Mouse (Mus musculus) CH12.LX (cell line): ENCODE results near the gene Ttc30a2. TPM values are rescaled to one million over a fixed set of nuclear protein-coding genes. Genes with fewer than 3 reads are reported as not detected.
"Not testable (repeated sequence)": the region's sequence is repeated elsewhere in the genome, so short reads cannot be mapped to it uniquely, and the experiment has no call there.

Experiments
- DNase-seq: peaks from one replicate; pipeline ENCODE4 v3.0.0-alpha.2; 2013; ENCODE audit errors: extremely low read depth
- H3K27ac ChIP-seq: 2 replicates; pipeline ENCODE4 v1.5.1; 2012; ENCODE audit warnings: low read depth, mild to moderate bottlenecking, control low read depth, moderate library complexity; ENCODE audit not compliant: insufficient read depth
- H3K27me3 ChIP-seq: replicated peaks from 2 replicates; pipeline ENCODE3; 2012; ENCODE audit warnings: inconsistent platforms
- H3K36me3 ChIP-seq, 2 experiments: replicated peaks in 1 of 2; 2 replicates each; pipeline versions ENCODE3 to v1.6.1; 2012; ENCODE audit warnings: inconsistent platforms in 1 of 2, low read length in 1 of 2, mild to moderate bottlenecking in 1 of 2, mixed read lengths in 1 of 2, moderate library complexity in 1 of 2; ENCODE audit not compliant: control insufficient read depth in 1 of 2, insufficient read depth in 1 of 2
- H3K4me1 ChIP-seq, 2 experiments: 2 replicates each; pipeline ENCODE4 v1.6.1; 2012; ENCODE audit warnings: inconsistent platforms in 1 of 2, moderate library complexity in 1 of 2; ENCODE audit not compliant: insufficient read depth in 2 of 2, control insufficient read depth in 1 of 2
- H3K4me2 ChIP-seq: 2 replicates; pipeline ENCODE4 v1.6.1; 2012; ENCODE audit warnings: low read depth, mild to moderate bottlenecking, control low read depth; ENCODE audit not compliant: poor library complexity, insufficient read depth, severe bottlenecking
- H3K4me3 ChIP-seq, 3 experiments: fragments of 150-350 bp in 1 of 3; sonication (generic) in 1 of 3; replicated peaks in 1 of 3; 2 replicates each; pipeline versions ENCODE3 to v1.5.1; 2011 to 2012; ENCODE audit warnings: low read depth in 2 of 3, low read length in 2 of 3, mild to moderate bottlenecking in 2 of 3, moderate library complexity in 2 of 3, control low read depth in 1 of 3, improper control_type of control experiment in 1 of 3, inconsistent platforms in 1 of 3, mixed read lengths in 1 of 3; ENCODE audit not compliant: poor library complexity in 1 of 3
- H3K79me2 ChIP-seq: replicated peaks from 2 replicates; pipeline ENCODE4 v1.6.1; 2012; ENCODE audit warnings: mild to moderate bottlenecking, moderate library complexity; ENCODE audit not compliant: control insufficient read depth, poor library complexity, insufficient read depth, severe bottlenecking; ENCODE audit errors: extremely low read depth
- H3K9ac ChIP-seq: 2 replicates; pipeline ENCODE4 v1.6.1; 2012; ENCODE audit warnings: low read depth, mild to moderate bottlenecking, control low read depth, moderate library complexity; ENCODE audit not compliant: insufficient read depth
- H3K9me3 ChIP-seq: replicated peaks from 2 replicates; pipeline ENCODE3; 2012; ENCODE audit warnings: low read length, inconsistent platforms, mixed read lengths
- CHD2 ChIP-seq: IDR thresholded peaks from 2 replicates; pipeline ENCODE4 v1.6.1; 2011; ENCODE audit warnings: low read length, improper control_type of control experiment
- CTCF ChIP-seq, 2 experiments: IDR thresholded peaks in 1 of 2; conservative IDR thresholded peaks in 1 of 2; 2 replicates each; pipeline ENCODE4 v1.5.1; 2011 to 2012; ENCODE audit warnings: low read depth in 2 of 2, low read length in 2 of 2, improper control_type of control experiment in 1 of 2, inconsistent platforms in 1 of 2, mild to moderate bottlenecking in 1 of 2, moderate library complexity in 1 of 2
- E2F4 ChIP-seq: IDR thresholded peaks from 2 replicates; pipeline ENCODE4 v1.6.1; 2011; ENCODE audit warnings: low read depth, low read length, improper control_type of control experiment; ENCODE audit not compliant: insufficient replicate concordance
- ETS1 ChIP-seq: conservative IDR thresholded peaks from 2 replicates; pipeline ENCODE4 v1.6.1; 2012; ENCODE audit warnings: low read depth, mild to moderate bottlenecking, inconsistent platforms, low read length, improper control_type of control experiment, moderate library complexity
- HCFC1 ChIP-seq: IDR thresholded peaks from 2 replicates; pipeline ENCODE4 v1.6.1; 2012; ENCODE audit warnings: low read depth, mild to moderate bottlenecking, inconsistent platforms, low read length, improper control_type of control experiment
- KAT2A ChIP-seq: IDR thresholded peaks from 2 replicates; pipeline ENCODE4 v1.6.1; 2012; ENCODE audit warnings: low read length, improper control_type of control experiment, inconsistent platforms; ENCODE audit not compliant: insufficient replicate concordance
- MAFK ChIP-seq: IDR thresholded peaks from 2 replicates; pipeline ENCODE4 v1.6.1; 2011; ENCODE audit warnings: low read length, improper control_type of control experiment; ENCODE audit not compliant: insufficient replicate concordance
- MAX ChIP-seq: IDR thresholded peaks from 2 replicates; pipeline ENCODE4 v1.6.1; 2011; ENCODE audit warnings: low read length, improper control_type of control experiment
- MXI1 ChIP-seq: IDR thresholded peaks from 2 replicates; pipeline ENCODE4 v1.6.1; 2011; ENCODE audit warnings: mild to moderate bottlenecking, low read depth, low read length, improper control_type of control experiment
- PAX5 ChIP-seq: IDR thresholded peaks from 2 replicates; pipeline ENCODE4 v1.6.1; 2012; ENCODE audit warnings: low read length, inconsistent platforms, mixed read lengths
- POLR2A ChIP-seq: IDR thresholded peaks from 2 replicates; pipeline ENCODE4 v1.6.1; 2011; ENCODE audit warnings: low read depth, mild to moderate bottlenecking, improper control_type of control experiment, low read length
- RCOR1 ChIP-seq: conservative IDR thresholded peaks from 2 replicates; pipeline ENCODE4 v1.6.1; 2012; ENCODE audit warnings: low read depth, mild to moderate bottlenecking, inconsistent platforms, low read length, improper control_type of control experiment
- SMC3 ChIP-seq: IDR thresholded peaks from 2 replicates; pipeline ENCODE4 v1.6.1; 2011; ENCODE audit warnings: low read depth, low read length, improper control_type of control experiment
- TCF12 ChIP-seq: IDR thresholded peaks from 2 replicates; pipeline ENCODE4 v1.6.1; 2014; ENCODE audit warnings: low read depth, mild to moderate bottlenecking, inconsistent platforms, low read length, improper control_type of control experiment
- UBTF ChIP-seq: IDR thresholded peaks from 2 replicates; pipeline ENCODE4 v1.6.1; 2012; ENCODE audit warnings: low read depth, mild to moderate bottlenecking, inconsistent platforms, low read length, improper control_type of control experiment, moderate library complexity
- USF1 ChIP-seq: IDR thresholded peaks from 2 replicates; pipeline ENCODE4 v1.6.1; 2014; ENCODE audit warnings: low read depth, mild to moderate bottlenecking, inconsistent platforms, low read length, improper control_type of control experiment
- USF2 ChIP-seq: conservative IDR thresholded peaks from 2 replicates; pipeline ENCODE4 v1.6.1; 2011; ENCODE audit warnings: low read depth, low read length, improper control_type of control experiment
- ZKSCAN1 ChIP-seq: IDR thresholded peaks from 2 replicates; pipeline ENCODE4 v1.6.1; 2012; ENCODE audit warnings: low read depth, inconsistent platforms, low read length, improper control_type of control experiment, borderline replicate concordance
- ZMIZ1 ChIP-seq: IDR thresholded peaks from 2 replicates; pipeline ENCODE4 v1.6.1; 2012; ENCODE audit warnings: low read depth, mild to moderate bottlenecking, inconsistent platforms, low read length, improper control_type of control experiment
- ZNF384 ChIP-seq: IDR thresholded peaks from 2 replicates; pipeline ENCODE4 v1.6.1; 2012; ENCODE audit warnings: low read depth, low read length, improper control_type of control experiment, inconsistent platforms
- dilution Hi-C: fragments of 300-500 bp; cut with MboI; formaldehyde crosslinking; loops from 2 replicates; pipeline ENCODE4 v1.14.3; 2020; ENCODE audit warnings: low sequenced_read_pairs; ENCODE audit not compliant: extremely low pct_unique_long_range_greater_than_20kb, extremely low pct_ligation_motif_present
- in situ Hi-C: fragments of 300-500 bp; cut with MboI; formaldehyde crosslinking; loops from 3 replicates; pipeline ENCODE4 v1.14.3; 2019; ENCODE audit warnings: low sequenced_read_pairs, low pct_ligation_motif_present, low pct_unique_long_range_greater_than_20kb, mixed read lengths
- polyA plus RNA-seq: library from polyadenylated mRNA; unstranded; fragments of >175 nt; gene quantifications from 2 replicates; pipeline ENCODE4 v1.2.1, GENCODE M21; 2012; ENCODE audit warnings: low read depth; ENCODE audit not compliant: insufficient read length
- total RNA-seq, 2 experiments: library from RNA; depleted of rRNA; stranded (reverse); fragments of 300-350 nt in 1 of 2; fragments of >200 nt in 1 of 2; gene quantifications; 2 replicates each; pipeline ENCODE4 v1.2.3; 2012 to 2014

Ttc30a2 gene
- total and polyA plus RNA-seq, 3 experiments: not detected

- H3K4me2 ChIP-seq, H3K9me3 ChIP-seq, H3K36me3 ChIP-seq, H3K4me1 ChIP-seq, dilution Hi-C loops, H3K27ac ChIP-seq, DNase-seq, H3K4me3 ChIP-seq, H3K9ac ChIP-seq, H3K27me3 ChIP-seq, H3K79me2 ChIP-seq: not testable (repeated sequence)
- in situ Hi-C loops: loop anchor here (10.0 kb wide), 1 partner anchor 124 kb away; no protein-coding TSS in a partner anchor
Observed at GRCm38 (mm10) chr2:75980933-75981439, 3.0 kb upstream of the Ttc30a2 start.

- H3K4me3 ChIP-seq, H3K27ac ChIP-seq, H3K36me3 ChIP-seq, DNase-seq, H3K9ac ChIP-seq, dilution Hi-C loops, H3K79me2 ChIP-seq, H3K4me2 ChIP-seq, in situ Hi-C loops, H3K9me3 ChIP-seq, H3K27me3 ChIP-seq, H3K4me1 ChIP-seq: not testable (repeated sequence)
Observed at GRCm38 (mm10) chr2:75976070-75976469, 1.9 kb downstream of the Ttc30a2 start.

- H3K27me3 ChIP-seq: no peaks in the 10 kb centered on the region
Observed at GRCm38 (mm10) chr2:75974131-75974530, 3.8 kb downstream of the Ttc30a2 start.

GRCm38 (mm10) chr2:75964972-75965371, 13.0 kb downstream of the Ttc30a2 start:
- DNase-seq: peak; percentile 82
- Histone ChIP-seq H3K9ac (peak overlapping the region; percentile 10; the same call in 1 of the 2 replicates), H3K79me2 (no peaks in the 10 kb centered on the region), H3K9me3 (no peaks in the 10 kb centered on the region), H3K36me3 (no peaks in the 10 kb centered on the region), H3K4me1 (peaks cover 0 to 12% of the 10 kb centered on the region in 2 experiments; a peak in 2 of 4 replicates), H3K27ac (no peak overlapping the region), H3K4me2 (peak overlapping the region; percentile 87), H3K27me3 (no peaks in the 10 kb centered on the region), H3K4me3 (peak overlapping the region; percentile 21 to 32 (median 30))
- dilution Hi-C loops (no loop called here), in situ Hi-C loops (loop anchor here (10.0 kb wide), 1 partner anchor 180 kb away; no protein-coding TSS in a partner anchor)
- no peak for TF ChIP-seq USF2
- TF ChIP-seq POLR2A: no peak
- TF ChIP-seq ZNF384: peak; percentile 38; the same call in 1 of the 2 replicates
- no peak for TF ChIP-seq USF1
- TF ChIP-seq UBTF: no peak
- TF ChIP-seq MAFK: 0 out of 2 replicates have a peak, but pooled peaks have one; percentile 36
- no peak for TF ChIP-seq ETS1
- TF ChIP-seq CTCF (conservative IDR thresholded peaks at IDR 0.05 in 1 of 2, IDR thresholded peaks at IDR 0.05 in 1 of 2; ENCODE audit: low read depth in 2 of 2, low read length in 2 of 2): peak; percentile 34 to 89; a peak in 3 of 4 replicates
- TF ChIP-seq MXI1: 0 out of 2 replicates have a peak, but pooled peaks have one; percentile 49
- TF ChIP-seq KAT2A: no peak
- TF ChIP-seq TCF12: 0 out of 2 replicates have a peak, but pooled peaks have one; percentile 27
- TF ChIP-seq E2F4: no peak
- no peak for TF ChIP-seq PAX5
- TF ChIP-seq HCFC1: no peak
- TF ChIP-seq ZMIZ1: peak; percentile 40; the same call in 1 of the 2 replicates
- no peak for TF ChIP-seq ZKSCAN1
- TF ChIP-seq RCOR1: no peak

More at GRCm38 (mm10) chr2:75974131-75974530, 3.8 kb downstream of the Ttc30a2 start:
- Histone ChIP-seq H3K36me3 (no peaks in the 10 kb centered on the region), H3K4me3 (no peak overlapping the region), H3K9ac (no peak overlapping the region), H3K9me3 (no peaks in the 10 kb centered on the region), H3K79me2 (no peaks in the 10 kb centered on the region), H3K4me1 (no peaks in the 10 kb centered on the region), H3K27ac (no peak overlapping the region), H3K4me2 (no peak overlapping the region)
- DNase-seq: no peak
- in situ Hi-C loops: no loop called here
- TF ChIP-seq SMC3 (no peak), ZKSCAN1 (no peak), CTCF (conservative IDR thresholded peaks at IDR 0.05 in 1 of 2, IDR thresholded peaks at IDR 0.05 in 1 of 2; ENCODE audit: low read depth in 2 of 2, low read length in 2 of 2) (no peak), CHD2 (no peak), MAX (no peak)
- dilution Hi-C loops: no loop called here
